In the genomic region with DNA sequence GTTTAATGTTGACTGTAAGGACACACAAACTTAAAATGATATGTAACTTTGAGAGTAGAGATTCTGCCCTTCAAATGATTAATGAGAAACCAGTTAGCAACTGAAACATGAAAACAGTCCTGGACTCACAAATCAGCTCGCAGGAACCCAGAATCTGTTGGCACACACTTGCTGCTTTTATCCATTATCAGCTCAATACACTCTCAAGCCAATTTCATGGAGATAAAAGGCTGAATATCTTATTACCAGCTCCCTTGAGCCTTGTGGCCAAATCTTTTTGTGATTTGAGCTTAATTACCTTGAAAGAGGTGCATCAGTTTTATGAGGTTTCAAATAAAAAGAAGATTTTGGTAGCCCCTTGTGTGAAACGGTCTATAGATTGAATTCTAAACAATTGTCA, we compare ENCODE assay signal across 26 mouse cellular contexts.
"Had no signal": no experiment of that assay in that cellular context is flagged by ENCODE, and none has a peak within 500 bp of the region (broad histone marks: within the 10 kb centered on the region; RNA-seq: fewer than 3 reads in every experiment).

No protein-coding gene starts in this region.

- H3K4me1 ChIP-seq: heart, embryonic 10.5 days; heart, embryonic 12.5 days; hindbrain, embryonic 10.5 days; hindbrain, embryonic 12.5 days; hindbrain, embryonic 15.5 days; intestine, embryonic 15.5 days; limb, embryonic 10.5 days; limb, embryonic 12.5 days; liver, embryonic 13.5 days had no signal

- ATAC-seq: inflammation-experienced regulatory T-cells, adult 6 months; intestine, embryonic 15.5 days; intestine, postnatal 0 days had no signal

- DNase-seq: gastrocnemius, postnatal 14 days; gastrocnemius, postnatal 36 days; heart, adult 11 months; heart, adult 2 months; heart, postnatal 10 days; heart, postnatal 4 days; kidney, adult 18-20 months; kidney, adult 8-10 months; kidney, postnatal 10 days; kidney, postnatal 25 days; kidney, postnatal 4 days; liver; liver, embryonic 13.5 days had no signal

- H3K27me3 ChIP-seq: heart, embryonic 12.5 days; hindbrain, embryonic 12.5 days; hindbrain, embryonic 15.5 days; intestine, embryonic 15.5 days; limb, embryonic 12.5 days; liver, embryonic 13.5 days had no signal

- H3K9ac ChIP-seq: heart, embryonic 12.5 days; hindbrain, embryonic 12.5 days; hindbrain, embryonic 15.5 days; intestine, embryonic 15.5 days; limb, embryonic 12.5 days; liver, embryonic 13.5 days had no signal

- H3K4me2 ChIP-seq: heart, embryonic 12.5 days; hindbrain, embryonic 12.5 days; hindbrain, embryonic 15.5 days; intestine, embryonic 15.5 days; limb, embryonic 12.5 days; liver, embryonic 11.5 days; liver, embryonic 13.5 days had no signal

- H3K4me3 ChIP-seq: heart, adult 2 months; heart, embryonic 10.5 days; heart, embryonic 12.5 days; hindbrain, embryonic 10.5 days; hindbrain, embryonic 12.5 days; hindbrain, embryonic 15.5 days; intestine, embryonic 15.5 days; layer of hippocampus, adult 2 months; left cerebral cortex, adult 2 months; limb, embryonic 10.5 days; limb, embryonic 12.5 days; liver, embryonic 13.5 days had no signal

- H3K36me3 ChIP-seq: heart, embryonic 10.5 days; heart, embryonic 12.5 days; hindbrain, embryonic 10.5 days; hindbrain, embryonic 12.5 days; hindbrain, embryonic 15.5 days; intestine, embryonic 15.5 days; limb, embryonic 10.5 days; limb, embryonic 12.5 days; liver, embryonic 13.5 days had no signal

- H3K27ac ChIP-seq: heart, adult 2 months; heart, embryonic 10.5 days; hindbrain, embryonic 10.5 days; hindbrain, embryonic 12.5 days; hindbrain, embryonic 15.5 days; intestine, embryonic 15.5 days; layer of hippocampus, adult 2 months; left cerebral cortex, adult 2 months; limb, embryonic 10.5 days; limb, embryonic 12.5 days; liver, embryonic 13.5 days had no signal

- H3K9me3 ChIP-seq: heart, embryonic 10.5 days; heart, embryonic 12.5 days; hindbrain, embryonic 10.5 days; hindbrain, embryonic 12.5 days; hindbrain, embryonic 15.5 days; intestine, embryonic 15.5 days; limb, embryonic 10.5 days; limb, embryonic 12.5 days; liver, embryonic 13.5 days had no signal
